Mouse (Mus musculus) lung, adult 2 months (tissue): ENCODE data around the gene Ccdc63. TPM values are rescaled to one million over a fixed set of nuclear protein-coding genes. Genes with fewer than 3 reads are reported as not detected.

ENCODE experiments used
- DNase-seq: peaks from one replicate; pipeline ENCODE4 v3.0.0; 2022
- H3K4me1 ChIP-seq: fragments of 200-500 bp; 2 replicates; pipeline ENCODE4 v1.6.1; 2011; ENCODE audit warnings: low read length; ENCODE audit not compliant: control insufficient read depth, insufficient read depth
- H3K4me3 ChIP-seq: fragments of 200-500 bp; replicated peaks from 2 replicates; pipeline ENCODE3; 2011; ENCODE audit warnings: low read depth, mild to moderate bottlenecking, control low read depth, low read length; ENCODE audit errors: extremely low read depth
- CTCF ChIP-seq: fragments of 200-500 bp; IDR thresholded peaks from 2 replicates; pipeline ENCODE4 v1.5.1; 2011; ENCODE audit warnings: mild to moderate bottlenecking, low read length, control low read depth; ENCODE audit not compliant: insufficient read depth
- POLR2A ChIP-seq: fragments of 200-500 bp; IDR thresholded peaks from 2 replicates; pipeline ENCODE4 v1.6.1; 2011; ENCODE audit warnings: low read depth, mild to moderate bottlenecking, control low read depth, low read length, borderline replicate concordance; ENCODE audit errors: extremely low read depth
- WGBS: fragments of 180-500 bp; shearing (Covaris S2); methylation state at CpG from one replicate; pipeline ENCODE4 v1.1.7; 2018; 5-methylcytosine and 5-hydroxymethylcytosine counted together
- polyA plus RNA-seq: library from polyadenylated mRNA; depleted of rRNA; stranded (reverse); fragments of >200 nt; gene quantifications from 2 replicates; pipeline ENCODE4 v1.2.3, GENCODE M21; 2012

Ccdc63 gene
- polyA plus RNA-seq, 1 experiment = 0.27 TPM

- Histone ChIP-seq H3K4me3 (no peak overlapping the region), H3K4me1 (no peaks in the 10 kb centered on the region)
- no peak for TF ChIP-seq POLR2A
- TF ChIP-seq CTCF = no peak
- 50% methylated on average over 16 of the region's 16 CpGs for WGBS
- DNase-seq = no peak
Measured at GRCm38 (mm10) chr5:122109325-122110060, 31.1 kb downstream of the Ccdc63 start.

DNA sequence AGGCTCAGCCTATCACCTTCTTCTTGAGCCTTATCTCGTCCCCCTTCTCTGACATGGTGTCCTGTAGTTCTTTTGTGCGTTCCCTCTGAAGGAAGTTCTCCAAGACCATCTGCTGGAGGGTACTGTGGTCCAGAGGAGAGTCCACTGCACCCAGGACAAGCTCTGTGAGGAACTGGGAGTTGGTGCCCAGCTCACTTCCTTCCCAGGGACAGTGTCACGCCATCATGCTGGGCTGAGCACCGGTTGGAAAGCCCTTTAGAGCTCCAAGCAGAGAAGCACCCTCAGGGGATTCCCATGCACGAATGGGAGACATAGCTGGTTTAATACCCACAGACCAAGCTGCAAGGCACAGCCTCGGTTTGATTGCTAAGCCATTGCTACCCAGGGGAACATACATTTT is 32.5 kb downstream of the Ccdc63 start:
- DNase-seq = no peak
- no peak for TF ChIP-seq CTCF
- TF ChIP-seq POLR2A = no peak
- H3K4me1 ChIP-seq = no peaks in the 10 kb centered on the region
- WGBS = 69% methylated on average over 6 of the region's 6 CpGs
- no peak overlapping the region for H3K4me3 ChIP-seq

GRCm38 (mm10) chr5:122106212-122106611 is 34.4 kb downstream of the Ccdc63 start:
- no peak for TF ChIP-seq POLR2A
- no peak for TF ChIP-seq CTCF
- whole genome bisulfite sequencing = 86% methylated on average over 6 of the region's 6 CpGs
- Histone ChIP-seq H3K4me1 (no peaks in the 10 kb centered on the region), H3K4me3 (no peak overlapping the region)
- no peak for DNase-seq

- no peak overlapping the region for H3K4me3 ChIP-seq
- WGBS = 89% methylated on average over 9 of the region's 9 CpGs
- TF ChIP-seq CTCF = no peak
- no peak for TF ChIP-seq POLR2A
- no peak for DNase-seq
- H3K4me1 ChIP-seq = no peaks in the 10 kb centered on the region
Measured at GRCm38 (mm10) chr5:122104981-122105380, 35.6 kb downstream of the Ccdc63 start.

- no peak overlapping the region for H3K4me3 ChIP-seq
Measured at GRCm38 (mm10) chr5:122104201-122104600, 36.4 kb downstream of the Ccdc63 start.

DNA sequence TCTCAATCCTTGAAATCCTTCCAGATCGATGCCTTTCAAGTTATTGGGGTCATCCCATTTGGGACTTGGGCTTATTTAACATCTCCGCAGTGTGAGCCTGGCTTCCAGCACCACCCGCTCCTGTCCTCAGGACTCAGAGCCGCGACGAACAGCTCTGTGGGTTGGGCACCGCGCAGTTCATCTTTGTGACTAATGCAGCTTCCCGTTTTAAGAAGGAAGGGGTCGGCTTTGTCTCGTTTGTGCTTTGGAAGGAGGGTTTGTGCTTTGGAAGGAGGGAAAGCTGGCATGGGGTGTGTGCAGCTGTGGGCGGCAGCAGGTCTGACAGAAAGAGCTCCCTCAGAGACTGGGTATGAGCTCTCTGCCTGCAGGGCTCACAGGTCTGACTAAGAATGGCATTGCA is 37.5 kb downstream of the Ccdc63 start:
- Histone ChIP-seq H3K4me1 (no peaks in the 10 kb centered on the region), H3K4me3 (no peak overlapping the region)
- 26% methylated on average over 12 of the region's 12 CpGs for WGBS
- TF ChIP-seq CTCF (no peak), POLR2A (no peak)
- DNase-seq = no peak

More at GRCm38 (mm10) chr5:122104201-122104600, 36.4 kb downstream of the Ccdc63 start:
- 19% methylated on average over 2 of the region's 2 CpGs for WGBS
- DNase-seq = peak; percentile 33
- H3K4me1 ChIP-seq = no peaks in the 10 kb centered on the region
- no peak for TF ChIP-seq POLR2A
- TF ChIP-seq CTCF = peak; percentile 64

- H3K4me1 ChIP-seq = no peaks in the 10 kb centered on the region
- TF ChIP-seq POLR2A (no peak), CTCF (no peak)
- DNase-seq = no peak
- WGBS = 25% methylated on average over 7 of the region's 7 CpGs
- H3K4me3 ChIP-seq = no peak overlapping the region
Measured at GRCm38 (mm10) chr5:122102476-122103050, 38.1 kb downstream of the Ccdc63 start.

GRCm38 (mm10) chr5:122094439-122094838 is 46.2 kb downstream of the Ccdc63 start:
- no peaks in the 10 kb centered on the region for H3K4me1 ChIP-seq
- no peak for DNase-seq
- 77% methylated on average over 10 of the region's 10 CpGs for WGBS
- TF ChIP-seq CTCF (no peak), POLR2A (no peak)
- H3K4me3 ChIP-seq = no peak overlapping the region

- Histone ChIP-seq H3K4me1 (no peaks in the 10 kb centered on the region), H3K4me3 (no peak overlapping the region)
- DNase-seq = no peak
- TF ChIP-seq CTCF (no peak), POLR2A (no peak)
- 81% methylated on average over 14 of the region's 14 CpGs for WGBS
Measured at GRCm38 (mm10) chr5:122093734-122094133, 46.9 kb downstream of the Ccdc63 start.

DNA sequence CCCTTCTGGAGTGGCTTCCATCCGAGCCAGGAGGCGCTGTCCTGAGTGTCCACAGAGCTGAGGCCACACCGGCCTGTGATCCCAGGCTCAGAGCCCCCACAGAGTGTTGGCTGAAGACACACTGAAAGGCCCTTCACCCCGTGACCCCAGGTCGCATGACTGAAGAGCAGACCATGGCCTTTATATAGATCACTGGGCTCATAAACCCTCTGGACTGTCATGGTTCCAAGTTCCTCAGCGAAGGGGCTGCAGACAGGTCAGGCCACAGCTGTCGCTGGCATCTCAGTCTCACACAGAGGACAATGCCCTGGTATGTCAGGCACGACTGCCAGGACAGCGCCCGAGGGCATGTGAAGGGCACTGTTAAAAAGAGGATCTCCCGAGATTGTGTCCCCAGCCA is 47.8 kb downstream of the Ccdc63 start:
- TF ChIP-seq CTCF = no peak
- no peak for TF ChIP-seq POLR2A
- no peaks in the 10 kb centered on the region for H3K4me1 ChIP-seq
- H3K4me3 ChIP-seq = no peak overlapping the region
- no peak for DNase-seq
- 63% methylated on average over 11 of the region's 11 CpGs for WGBS
